Mouse (Mus musculus) layer of hippocampus, adult 9-11 months (tissue): Measurements from ENCODE around the gene Ugt1a6b.

Experiments used
- DNase-seq: peaks from one replicate; pipeline ENCODE4 v3.0.0; 2022

The Ugt1a6b gene

GRCm38 (mm10) chr1:88246386-88246785 lies 143.3 kb downstream of the Ugt1a6b start:
- DNase-seq = no peak

- no peak for DNase-seq
These were observed 144.6 kb downstream of the Ugt1a6b start for GRCm38 (mm10) chr1:88247660-88248059.

GRCm38 (mm10) chr1:88248658-88249057 lies 145.6 kb downstream of the Ugt1a6b start:
- no peak for DNase-seq

- no peak for DNase-seq
These were observed 146.5 kb downstream of the Ugt1a6b start for GRCm38 (mm10) chr1:88249596-88249995.

GRCm38 (mm10) chr1:88250023-88250422 lies 147.0 kb downstream of the Ugt1a6b start:
- DNase-seq = no peak

- DNase-seq = no peak
These were observed 150.1 kb downstream of the Ugt1a6b start for GRCm38 (mm10) chr1:88253106-88253505.

- DNase-seq = no peak
These were observed 150.5 kb downstream of the Ugt1a6b start for GRCm38 (mm10) chr1:88253540-88253939.

- DNase-seq = no peak
These were observed 151.9 kb downstream of the Ugt1a6b start for GRCm38 (mm10) chr1:88254793-88255465.

GRCm38 (mm10) chr1:88255466-88255857 lies 152.4 kb downstream of the Ugt1a6b start:
- no peak for DNase-seq

- no peak for DNase-seq
These were observed 153.1 kb downstream of the Ugt1a6b start for GRCm38 (mm10) chr1:88255989-88256754.

GRCm38 (mm10) chr1:88256886-88257663 lies 154.0 kb downstream of the Ugt1a6b start:
- DNase-seq = no peak

GRCm38 (mm10) chr1:88257681-88258080 lies 154.6 kb downstream of the Ugt1a6b start:
- DNase-seq = no peak

GRCm38 (mm10) chr1:88258361-88258760 lies 155.3 kb downstream of the Ugt1a6b start:
- no peak for DNase-seq

GRCm38 (mm10) chr1:88258881-88259642 lies 156.0 kb downstream of the Ugt1a6b start:
- no peak for DNase-seq

GRCm38 (mm10) chr1:88259643-88260024 lies 156.6 kb downstream of the Ugt1a6b start:
- DNase-seq = no peak

- no peak for DNase-seq
These were observed 157.1 kb downstream of the Ugt1a6b start for GRCm38 (mm10) chr1:88260114-88260513.

GRCm38 (mm10) chr1:88260604-88261377 lies 157.7 kb downstream of the Ugt1a6b start:
- DNase-seq = no peak

GRCm38 (mm10) chr1:88261706-88262105 lies 158.7 kb downstream of the Ugt1a6b start:
- DNase-seq = no peak

- DNase-seq = no peak
These were observed 159.2 kb downstream of the Ugt1a6b start for GRCm38 (mm10) chr1:88262255-88262654.

GRCm38 (mm10) chr1:88262961-88263360 lies 159.9 kb downstream of the Ugt1a6b start:
- no peak for DNase-seq

- DNase-seq = no peak
These were observed 160.7 kb downstream of the Ugt1a6b start for GRCm38 (mm10) chr1:88263778-88264177.
